Mouse (Mus musculus) stomach, postnatal 0 days (tissue): ENCODE results near the gene Pea15a.

ENCODE experiments used
- CTCF ChIP-seq: IDR thresholded peaks from 2 replicates; pipeline ENCODE4 v1.5.1; 2016; ENCODE audit warnings: antibody characterized with exemption, low read depth, mild to moderate bottlenecking, moderate library complexity
- EP300 ChIP-seq: optimal IDR thresholded peaks from 2 replicates; pipeline ENCODE3; 2016; ENCODE audit warnings: antibody characterized with exemption

DNA sequence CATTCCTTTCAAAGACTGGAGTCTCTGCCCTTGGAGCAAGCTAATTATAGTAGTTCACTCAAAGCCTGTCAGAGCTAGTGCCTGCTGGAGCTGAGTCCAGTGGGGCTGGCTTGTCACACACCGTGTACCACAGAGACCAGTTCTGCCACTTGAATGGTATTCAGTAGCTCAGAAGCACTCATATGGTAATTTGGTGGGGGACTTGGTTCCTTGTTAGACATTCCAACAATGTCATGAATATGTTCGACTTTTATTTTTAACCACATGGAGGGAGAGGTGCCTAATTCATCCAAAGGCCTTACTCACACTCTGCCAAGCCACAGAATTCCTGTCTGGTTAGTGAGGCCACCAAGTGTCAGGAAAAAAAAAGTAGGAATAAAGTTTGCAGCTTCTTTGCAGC is 35.8 kb upstream of the Pea15a start:
- TF ChIP-seq CTCF (no peak), EP300 (no peak)
